Mouse (Mus musculus) liver, adult 2 months (tissue): ENCODE measurements around the gene Ccdc186. TPM values are rescaled to one million over a fixed set of nuclear protein-coding genes. Genes with fewer than 3 reads are reported as not detected.

Source experiments
- DNase-seq: peaks from one replicate; pipeline ENCODE4 v3.0.0-alpha.2; 2011; ENCODE audit warnings: low read depth, low spot score; ENCODE audit errors: extremely low read depth
- H3K27ac ChIP-seq: fragments of 200-500 bp; replicated peaks from 2 replicates; pipeline ENCODE4 v1.5.1; 2012; ENCODE audit warnings: low read depth, mild to moderate bottlenecking, control low read depth, inconsistent platforms, low read length; ENCODE audit not compliant: insufficient read depth
- H3K27me3 ChIP-seq: fragments of 200-500 bp; 2 replicates; pipeline ENCODE4 v1.6.1; 2012; ENCODE audit warnings: mild to moderate bottlenecking, moderate library complexity, low read length, inconsistent platforms; ENCODE audit not compliant: control insufficient read depth, insufficient read depth
- H3K36me3 ChIP-seq: fragments of 200-500 bp; 2 replicates; pipeline ENCODE4 v1.6.1; 2012; ENCODE audit warnings: low read length, inconsistent platforms; ENCODE audit not compliant: control insufficient read depth, insufficient read depth
- H3K4me1 ChIP-seq: fragments of 200-500 bp; 2 replicates; pipeline ENCODE4 v1.6.1; 2011; ENCODE audit warnings: low read length; ENCODE audit not compliant: control insufficient read depth, insufficient read depth
- H3K4me3 ChIP-seq: fragments of 200-500 bp; 2 replicates; pipeline ENCODE4 v1.5.1; 2011; ENCODE audit warnings: low read depth, mild to moderate bottlenecking, control low read depth, low read length, moderate library complexity; ENCODE audit not compliant: insufficient read depth
- H3K79me2 ChIP-seq: fragments of 200-500 bp; 2 replicates; pipeline ENCODE4 v1.6.1; 2012; ENCODE audit warnings: inconsistent platforms, mild to moderate bottlenecking, low read length, moderate library complexity; ENCODE audit not compliant: control insufficient read depth, insufficient read depth
- H3K9ac ChIP-seq: fragments of 200-500 bp; 2 replicates; pipeline ENCODE4 v1.6.1; 2012; ENCODE audit warnings: low read depth, mild to moderate bottlenecking, control low read depth, inconsistent platforms, low read length
- CTCF ChIP-seq: fragments of 200-500 bp; IDR thresholded peaks from 2 replicates; pipeline ENCODE4 v1.5.1; 2011; ENCODE audit warnings: low read depth, low read length, control low read depth
- POLR2A ChIP-seq: fragments of 200-500 bp; IDR thresholded peaks from 2 replicates; pipeline ENCODE4 v1.6.1; 2011; ENCODE audit warnings: low read length, control low read depth; ENCODE audit not compliant: insufficient read depth; ENCODE audit errors: extremely low read depth
- WGBS: fragments of 180-500 bp; shearing (Covaris S2); methylation state at CpG from one replicate; pipeline ENCODE4 v1.1.7; 2018; 5-methylcytosine and 5-hydroxymethylcytosine counted together
- polyA plus RNA-seq: library from polyadenylated mRNA; depleted of rRNA; stranded (reverse); fragments of >200 nt; gene quantifications from 2 replicates; pipeline ENCODE4 v1.2.3, GENCODE M21; 2012
- total RNA-seq: library from RNA; depleted of rRNA; stranded (reverse); fragments of >200 nt; gene quantifications from 2 replicates; pipeline ENCODE4 v1.2.3, GENCODE M21; 2014

The Ccdc186 gene
- total and polyA plus RNA-seq, 2 experiments: 1.6 to 7.9 TPM

DNA sequence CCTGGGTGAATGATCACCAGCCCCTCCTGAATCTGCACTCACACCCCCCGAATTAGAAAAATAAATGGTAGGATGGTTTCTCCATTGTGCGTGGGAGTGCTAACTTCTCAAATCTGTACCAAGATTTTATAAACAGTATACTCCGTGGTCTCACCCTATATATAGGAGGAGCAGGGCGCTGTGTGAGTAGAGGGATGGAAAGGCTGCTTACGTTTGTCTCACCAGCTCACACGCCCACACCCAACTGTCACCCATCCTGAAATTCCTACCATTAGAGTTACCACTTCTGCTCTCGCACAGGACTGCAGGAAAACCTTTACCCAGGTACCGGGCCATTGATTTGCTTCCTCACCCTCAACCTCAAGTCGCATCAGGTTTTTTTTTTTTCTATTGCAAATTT lies 53.0 kb downstream of the Ccdc186 start:
- H3K36me3 ChIP-seq: no peaks in the 10 kb centered on the region
- H3K27ac ChIP-seq: no peak overlapping the region
- no peaks in the 10 kb centered on the region for H3K27me3 ChIP-seq
- TF ChIP-seq CTCF (no peak), POLR2A (no peak)
- WGBS: 86% methylated on average over 9 of the region's 9 CpGs
- no peak overlapping the region for H3K9ac ChIP-seq
- H3K4me1 ChIP-seq: no peaks in the 10 kb centered on the region
- no peak for DNase-seq
- no peaks in the 10 kb centered on the region for H3K79me2 ChIP-seq
- no peak overlapping the region for H3K4me3 ChIP-seq

DNA sequence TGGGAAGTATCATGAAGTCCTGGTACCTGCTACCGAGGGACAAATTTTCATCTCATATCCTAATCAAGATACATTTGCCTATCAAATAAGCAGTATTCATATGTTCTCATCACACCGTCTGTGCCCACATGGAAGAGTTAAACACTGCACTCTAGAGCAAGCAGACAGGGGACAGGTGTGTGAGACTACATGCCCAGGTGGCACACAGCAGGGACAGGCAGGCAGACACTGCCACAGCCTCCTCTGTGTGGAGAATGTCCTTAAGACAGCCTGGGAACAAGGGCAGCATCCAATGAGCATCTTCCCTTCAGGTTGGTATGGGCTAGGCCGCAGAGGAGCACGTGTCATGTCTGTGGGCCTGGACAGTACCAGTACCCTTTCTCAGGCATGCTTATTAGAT lies 59.3 kb downstream of the Ccdc186 start:
- Histone ChIP-seq H3K36me3 (no peaks in the 10 kb centered on the region), H3K9ac (no peak overlapping the region), H3K27ac (no peak overlapping the region), H3K4me3 (no peak overlapping the region), H3K79me2 (no peaks in the 10 kb centered on the region), H3K4me1 (no peaks in the 10 kb centered on the region), H3K27me3 (peaks cover 3% of the 10 kb centered on the region; the same call in 1 of the 2 replicates)
- TF ChIP-seq POLR2A: no peak
- TF ChIP-seq CTCF: no peak
- no peak for DNase-seq
- WGBS: 96% methylated on average over 4 of the region's 4 CpGs

DNA sequence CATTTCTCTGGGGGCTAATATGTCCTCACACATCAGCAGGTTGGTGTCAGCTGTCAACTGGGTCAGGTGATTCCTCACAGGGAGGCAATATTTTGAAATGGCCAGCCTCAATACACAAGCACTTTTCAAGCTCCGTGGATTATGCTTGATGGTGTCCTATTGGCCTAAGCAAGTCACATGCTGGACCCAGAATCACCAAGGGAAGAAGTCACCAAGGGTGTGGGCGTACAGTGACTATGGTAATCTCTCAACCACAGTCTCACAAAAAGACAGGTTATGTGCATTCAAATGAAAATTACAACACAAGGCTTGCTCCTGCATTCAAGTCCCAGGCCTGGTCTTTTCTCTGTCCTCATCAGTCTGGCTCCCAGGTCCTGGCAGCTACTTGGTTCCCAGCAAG lies 60.3 kb downstream of the Ccdc186 start:
- Histone ChIP-seq H3K79me2 (no peaks in the 10 kb centered on the region), H3K27me3 (peaks cover 3% of the 10 kb centered on the region; the same call in 1 of the 2 replicates), H3K4me3 (no peak overlapping the region), H3K36me3 (no peaks in the 10 kb centered on the region), H3K27ac (no peak overlapping the region), H3K4me1 (no peaks in the 10 kb centered on the region), H3K9ac (no peak overlapping the region)
- 78% methylated on average over 2 of the region's 2 CpGs for WGBS
- no peak for DNase-seq
- TF ChIP-seq CTCF: no peak
- TF ChIP-seq POLR2A: no peak

DNA sequence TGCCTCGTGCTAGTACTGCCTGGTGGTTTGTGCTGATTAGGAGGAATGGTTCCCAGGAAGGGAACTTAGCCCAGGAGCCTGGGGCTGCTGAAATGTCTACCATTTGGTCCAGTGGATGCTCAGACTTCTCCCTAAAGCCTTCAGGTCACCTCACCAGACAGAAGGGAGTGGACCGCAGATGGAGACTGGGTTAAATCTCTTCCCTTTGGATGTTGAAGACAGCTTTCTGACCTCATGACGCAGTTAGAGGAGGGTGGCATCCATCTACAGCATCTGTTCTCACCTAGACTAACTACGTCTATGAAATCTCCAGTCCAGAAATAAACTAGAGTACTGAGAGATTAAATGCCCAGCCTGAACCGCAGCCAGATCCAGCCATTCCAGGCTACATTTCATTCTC lies 60.9 kb downstream of the Ccdc186 start:
- TF ChIP-seq CTCF (no peak), POLR2A (no peak)
- no peaks in the 10 kb centered on the region for H3K4me1 ChIP-seq
- H3K79me2 ChIP-seq: no peaks in the 10 kb centered on the region
- H3K9ac ChIP-seq: no peak overlapping the region
- H3K4me3 ChIP-seq: no peak overlapping the region
- peaks cover 3% of the 10 kb centered on the region; the same call in 1 of the 2 replicates for H3K27me3 ChIP-seq
- H3K27ac ChIP-seq: no peak overlapping the region
- H3K36me3 ChIP-seq: no peaks in the 10 kb centered on the region
- 86% methylated on average over 5 of the region's 5 CpGs for WGBS
- DNase-seq: no peak

DNA sequence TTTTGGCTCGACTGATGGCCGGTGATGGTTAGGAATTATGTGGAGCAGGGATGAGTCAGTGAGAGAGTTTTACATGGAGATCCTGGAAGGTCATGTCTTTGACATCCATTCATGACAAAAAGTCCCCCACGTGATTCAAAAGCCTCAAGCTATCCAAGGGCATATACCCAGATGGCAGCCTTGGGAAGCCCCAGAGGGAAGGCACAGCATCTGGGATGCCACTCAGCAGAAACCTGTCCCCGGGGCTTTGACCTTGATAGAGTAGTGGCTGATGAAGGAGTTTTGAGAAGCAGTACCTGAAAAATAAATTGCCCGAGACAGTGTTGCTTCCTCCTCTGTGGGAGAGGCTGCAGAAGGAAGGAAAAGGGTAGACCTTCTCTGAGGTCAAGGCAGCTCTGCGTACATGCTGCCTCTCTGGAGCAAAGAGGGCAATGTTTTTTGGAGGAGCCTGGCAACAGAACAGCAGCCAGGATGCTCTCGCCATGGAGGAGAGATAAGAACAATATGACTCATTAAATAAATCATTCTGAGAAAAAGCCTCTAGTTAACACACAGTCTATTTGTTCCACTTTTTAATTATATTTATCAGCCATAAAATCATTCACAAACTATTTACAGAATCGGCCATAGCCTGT lies 61.6 kb downstream of the Ccdc186 start:
- Histone ChIP-seq H3K27ac (no peak overlapping the region), H3K9ac (no peak overlapping the region), H3K4me1 (no peaks in the 10 kb centered on the region), H3K79me2 (no peaks in the 10 kb centered on the region), H3K27me3 (peaks cover 3% of the 10 kb centered on the region; the same call in 1 of the 2 replicates), H3K36me3 (no peaks in the 10 kb centered on the region), H3K4me3 (no peak overlapping the region)
- no peak for DNase-seq
- WGBS: 73% methylated on average over 8 of the region's 8 CpGs
- TF ChIP-seq CTCF (no peak), POLR2A (no peak)

DNA sequence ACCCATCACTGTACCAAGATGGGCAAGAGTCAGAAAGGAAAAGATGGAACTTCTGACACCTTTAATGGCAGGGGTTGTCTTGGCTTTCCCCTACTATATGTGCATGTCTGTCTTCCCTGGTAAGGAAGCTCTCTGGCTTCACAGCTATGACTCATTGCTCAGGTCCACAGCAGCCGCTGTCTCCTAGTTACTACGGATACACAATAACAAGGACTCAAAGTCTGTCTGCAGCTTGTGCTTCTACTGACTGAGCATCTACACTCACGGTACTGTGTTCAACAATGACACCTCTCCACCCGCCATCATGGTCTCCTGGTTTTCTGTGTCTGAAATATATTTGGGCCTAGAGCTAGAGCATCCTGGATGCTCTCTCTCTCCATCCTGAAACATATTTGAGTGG lies 62.2 kb downstream of the Ccdc186 start:
- Histone ChIP-seq H3K36me3 (no peaks in the 10 kb centered on the region), H3K4me3 (no peak overlapping the region), H3K27ac (no peak overlapping the region), H3K4me1 (no peaks in the 10 kb centered on the region), H3K9ac (no peak overlapping the region), H3K27me3 (peaks cover 3% of the 10 kb centered on the region; the same call in 1 of the 2 replicates), H3K79me2 (no peaks in the 10 kb centered on the region)
- no peak for TF ChIP-seq CTCF
- no peak for TF ChIP-seq POLR2A
- DNase-seq: no peak
- WGBS: 90% methylated on average over 4 of the region's 4 CpGs
